Mouse (Mus musculus): Measurements from ENCODE around the gene Mitf. TPM values are rescaled to one million over a fixed set of nuclear protein-coding genes. Genes with fewer than 3 reads are reported as not detected.
A peak's percentile ranks its signal among the peaks of the same experiment; 100 is the strongest.

The Mitf gene
- total and polyA plus RNA-seq, 2 experiments from 2014 or later, result 2.6 to 7.0 TPM

- no peak for TF ChIP-seq CTCF (IDR thresholded peaks at IDR 0.05; ENCODE audit: low read depth)
- DNase-seq (ENCODE audit: low spot score), result no peak
- Histone ChIP-seq H3K27ac (no peak overlapping the region), H3K4me2 (ENCODE audit: low read depth, low read length) (no peak overlapping the region), H3K36me3 (ENCODE audit: insufficient read depth, low read length) (no peaks in the 10 kb centered on the region), H3K9me3 (ENCODE audit: low read length) (no peaks in the 10 kb centered on the region), H3K9ac (replicated peaks; ENCODE audit: low read length) (no peak overlapping the region), H3K4me3 (ENCODE audit: low read length) (no peak overlapping the region), H3K4me1 (ENCODE audit: insufficient read depth, low read length) (no peaks in the 10 kb centered on the region), H3K27me3 (ENCODE audit: insufficient read depth, low read length) (no peaks in the 10 kb centered on the region)
- ATAC-seq, result no peak
- 92% methylated on average over 1 of the region's 1 CpGs for WGBS
Measured at GRCm38 (mm10) chr6:97962311-97962710, 155.5 kb downstream of the Mitf start.

- Histone ChIP-seq H3K27ac (no peak overlapping the region), H3K4me2 (ENCODE audit: low read depth, low read length) (no peak overlapping the region), H3K36me3 (ENCODE audit: insufficient read depth, low read length) (no peaks in the 10 kb centered on the region), H3K27me3 (ENCODE audit: insufficient read depth, low read length) (no peaks in the 10 kb centered on the region), H3K4me3 (ENCODE audit: low read length) (no peak overlapping the region), H3K9ac (replicated peaks; ENCODE audit: low read length) (no peak overlapping the region), H3K4me1 (ENCODE audit: insufficient read depth, low read length) (no peaks in the 10 kb centered on the region), H3K9me3 (ENCODE audit: low read length) (no peaks in the 10 kb centered on the region)
- WGBS, result 75% methylated on average over 3 of the region's 3 CpGs
- TF ChIP-seq CTCF (IDR thresholded peaks at IDR 0.05; ENCODE audit: low read depth), result no peak
- DNase-seq (ENCODE audit: low spot score) (no peak), ATAC-seq (no peak)
Measured at GRCm38 (mm10) chr6:97964750-97965149, 157.9 kb downstream of the Mitf start.

- 33% methylated on average over 9 of the region's 9 CpGs for WGBS
- Histone ChIP-seq H3K27ac (no peak overlapping the region), H3K36me3 (ENCODE audit: insufficient read depth, low read length) (no peaks in the 10 kb centered on the region), H3K4me3 (ENCODE audit: low read length) (no peak overlapping the region), H3K4me2 (ENCODE audit: low read depth, low read length) (no peak overlapping the region), H3K27me3 (ENCODE audit: insufficient read depth, low read length) (no peaks in the 10 kb centered on the region), H3K4me1 (ENCODE audit: insufficient read depth, low read length) (no peaks in the 10 kb centered on the region), H3K9me3 (ENCODE audit: low read length) (no peaks in the 10 kb centered on the region), H3K9ac (replicated peaks; ENCODE audit: low read length) (no peak overlapping the region)
- no peak for DNase-seq (ENCODE audit: low spot score)
- no peak for TF ChIP-seq CTCF (IDR thresholded peaks at IDR 0.05; ENCODE audit: low read depth)
- ATAC-seq, result no peak
Measured at GRCm38 (mm10) chr6:97981668-97982067, 174.8 kb downstream of the Mitf start.

GRCm38 (mm10) chr6:97985658-97986057 lies 178.8 kb downstream of the Mitf start:
- no peak for TF ChIP-seq CTCF (IDR thresholded peaks at IDR 0.05; ENCODE audit: low read depth)
- H3K27me3 ChIP-seq (ENCODE audit: insufficient read depth, low read length), result no peaks in the 10 kb centered on the region
- H3K9me3 ChIP-seq (ENCODE audit: low read length), result no peaks in the 10 kb centered on the region
- DNase-seq (ENCODE audit: low spot score) (no peak), ATAC-seq (no peak)
- H3K27ac ChIP-seq, result no peak overlapping the region
- H3K4me1 ChIP-seq (ENCODE audit: insufficient read depth, low read length), result no peaks in the 10 kb centered on the region
- H3K36me3 ChIP-seq (ENCODE audit: insufficient read depth, low read length), result no peaks in the 10 kb centered on the region
- no peak overlapping the region for H3K9ac ChIP-seq (replicated peaks; ENCODE audit: low read length)
- no peak overlapping the region for H3K4me3 ChIP-seq (ENCODE audit: low read length)
- no peak overlapping the region for H3K4me2 ChIP-seq (ENCODE audit: low read depth, low read length)
- WGBS, result 70% methylated on average over 9 of the region's 9 CpGs

- TF ChIP-seq CTCF (IDR thresholded peaks at IDR 0.05; ENCODE audit: low read depth), result peak; percentile 22
- WGBS, result 86% methylated on average over 3 of the region's 3 CpGs
Measured at GRCm38 (mm10) chr6:97986417-97986816, 179.6 kb downstream of the Mitf start.

GRCm38 (mm10) chr6:97993507-97993906 lies 186.7 kb downstream of the Mitf start:
- DNase-seq (ENCODE audit: low spot score), result no peak
- H3K4me2 ChIP-seq (ENCODE audit: low read depth, low read length), result no peak overlapping the region
- TF ChIP-seq CTCF (IDR thresholded peaks at IDR 0.05; ENCODE audit: low read depth), result no peak
- no peak overlapping the region for H3K27ac ChIP-seq
- no peaks in the 10 kb centered on the region for H3K4me1 ChIP-seq (ENCODE audit: insufficient read depth, low read length)
- no peaks in the 10 kb centered on the region for H3K27me3 ChIP-seq (ENCODE audit: insufficient read depth, low read length)
- no peak for ATAC-seq
- no peak overlapping the region for H3K4me3 ChIP-seq (ENCODE audit: low read length)
- H3K36me3 ChIP-seq (ENCODE audit: insufficient read depth, low read length), result no peaks in the 10 kb centered on the region
- H3K9me3 ChIP-seq (ENCODE audit: low read length), result no peaks in the 10 kb centered on the region
- H3K9ac ChIP-seq (replicated peaks; ENCODE audit: low read length), result no peak overlapping the region
- 90% methylated on average over 12 of the region's 12 CpGs for WGBS

More at GRCm38 (mm10) chr6:97986417-97986816, 179.6 kb downstream of the Mitf start:
- Histone ChIP-seq H3K4me3 (ENCODE audit: low read length) (no peak overlapping the region), H3K4me2 (ENCODE audit: low read depth, low read length) (no peak overlapping the region), H3K36me3 (ENCODE audit: insufficient read depth, low read length) (no peaks in the 10 kb centered on the region), H3K9ac (replicated peaks; ENCODE audit: low read length) (no peak overlapping the region), H3K27me3 (ENCODE audit: insufficient read depth, low read length) (no peaks in the 10 kb centered on the region), H3K9me3 (ENCODE audit: low read length) (no peaks in the 10 kb centered on the region), H3K4me1 (ENCODE audit: insufficient read depth, low read length) (no peaks in the 10 kb centered on the region), H3K27ac (no peak overlapping the region)
- ATAC-seq (no peak), DNase-seq (ENCODE audit: low spot score) (no peak)

- Histone ChIP-seq H3K27me3 (ENCODE audit: insufficient read depth, low read length) (no peaks in the 10 kb centered on the region), H3K4me1 (ENCODE audit: insufficient read depth, low read length) (no peaks in the 10 kb centered on the region), H3K36me3 (ENCODE audit: insufficient read depth, low read length) (no peaks in the 10 kb centered on the region), H3K9me3 (ENCODE audit: low read length) (no peaks in the 10 kb centered on the region), H3K9ac (replicated peaks; ENCODE audit: low read length) (no peak overlapping the region), H3K27ac (no peak overlapping the region), H3K4me2 (ENCODE audit: low read depth, low read length) (no peak overlapping the region), H3K4me3 (ENCODE audit: low read length) (no peak overlapping the region)
- WGBS, result 71% methylated on average over 11 of the region's 11 CpGs
- no peak for TF ChIP-seq CTCF (IDR thresholded peaks at IDR 0.05; ENCODE audit: low read depth)
- DNase-seq (ENCODE audit: low spot score) (no peak), ATAC-seq (no peak)
Measured at GRCm38 (mm10) chr6:97995606-97996307, 188.9 kb downstream of the Mitf start.
